Mouse (Mus musculus) embryonic fibroblast, embryonic 13.5 days (primary cell): ENCODE data around the gene Dnal1.

Source experiments
- CTCF ChIP-seq: IDR thresholded peaks from 2 replicates; pipeline ENCODE4 v1.5.1; 2011; ENCODE audit warnings: mild to moderate bottlenecking, control low read depth, low read length, moderate library complexity, borderline replicate concordance; ENCODE audit not compliant: insufficient read depth
- POLR2A ChIP-seq: IDR thresholded peaks from 2 replicates; pipeline ENCODE4 v1.6.1; 2011; ENCODE audit warnings: low read depth, mild to moderate bottlenecking, control low read depth, low read length, moderate library complexity

DNA sequence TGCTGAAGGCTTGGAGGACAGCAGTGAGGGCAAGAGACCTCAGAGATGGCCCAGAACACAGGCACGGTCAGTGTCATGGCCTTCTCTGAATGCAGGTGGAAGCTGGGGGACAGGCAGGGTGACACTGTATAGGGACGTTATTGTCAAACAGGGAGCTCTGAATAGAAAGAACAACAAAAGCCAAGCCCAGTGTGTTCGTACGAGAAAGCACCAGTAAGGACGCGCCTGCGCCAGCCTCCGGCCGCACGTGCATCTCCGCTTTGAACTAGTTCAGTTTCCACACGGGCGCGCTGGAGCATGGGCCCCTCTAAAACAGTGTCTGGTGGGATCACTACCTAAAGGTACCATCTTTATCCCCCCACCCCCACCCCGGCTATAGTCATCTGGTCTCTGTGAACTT lies 35.8 kb downstream of the Dnal1 start:
- no peak for TF ChIP-seq POLR2A
- TF ChIP-seq CTCF = no peak
